Mouse (Mus musculus): Measurements from ENCODE around the gene Smim20. TPM values are rescaled to one million over a fixed set of nuclear protein-coding genes. Genes with fewer than 3 reads are reported as not detected.

The Smim20 gene
- polyA plus RNA-seq, 1 experiment from 2014 or later: 47.5 TPM

GRCm38 (mm10) chr5:53269799-53270198 is 2.9 kb downstream of the Smim20 start:
- no peak overlapping the region for H3K9ac ChIP-seq
- H3K4me3 ChIP-seq: no peak overlapping the region

GRCm38 (mm10) chr5:53270947-53271711 is 4.2 kb downstream of the Smim20 start:
- H3K27ac ChIP-seq: 0 out of 2 replicates have a peak overlapping the region, but pooled peaks have one; percentile 10
- H3K36me3 ChIP-seq: peaks cover 18% of the 10 kb centered on the region; the same call in 1 of the 2 replicates
- peak overlapping the region; percentile 21 for H3K4me2 ChIP-seq
- no peaks in the 10 kb centered on the region for H3K9me3 ChIP-seq (replicated peaks)
- peaks cover 46% of the 10 kb centered on the region for H3K4me1 ChIP-seq
- no peak overlapping the region for H3K9ac ChIP-seq
- no peak overlapping the region for H3K4me3 ChIP-seq
- no peaks in the 10 kb centered on the region for H3K27me3 ChIP-seq (replicated peaks)
- no peak for ATAC-seq
- 53% methylated on average over 13 of the region's 13 CpGs for WGBS (ENCODE audit: insufficient replicate concordance)

More at GRCm38 (mm10) chr5:53269799-53270198, 2.9 kb downstream of the Smim20 start:
- Histone ChIP-seq H3K36me3 (peaks cover 18% of the 10 kb centered on the region; the same call in 1 of the 2 replicates), H3K4me2 (no peak overlapping the region), H3K27ac (no peak overlapping the region), H3K4me1 (peaks cover 46% of the 10 kb centered on the region), H3K9me3 (replicated peaks) (no peaks in the 10 kb centered on the region), H3K27me3 (replicated peaks) (no peaks in the 10 kb centered on the region)
- no peak for ATAC-seq
- 83% methylated on average over 5 of the region's 5 CpGs for WGBS (ENCODE audit: insufficient replicate concordance)

- ATAC-seq: no peak
- no peak overlapping the region for H3K9ac ChIP-seq
- peaks cover 35% of the 10 kb centered on the region for H3K4me1 ChIP-seq
- H3K9me3 ChIP-seq (replicated peaks): no peaks in the 10 kb centered on the region
- H3K4me2 ChIP-seq: no peak overlapping the region
- H3K36me3 ChIP-seq: peaks cover 25% of the 10 kb centered on the region
- no peak overlapping the region for H3K27ac ChIP-seq
- H3K4me3 ChIP-seq: no peak overlapping the region
- 76% methylated on average over 4 of the region's 4 CpGs for WGBS (ENCODE audit: insufficient replicate concordance)
- H3K27me3 ChIP-seq (replicated peaks): no peaks in the 10 kb centered on the region
Measured at GRCm38 (mm10) chr5:53272626-53273025, 5.7 kb downstream of the Smim20 start.

GRCm38 (mm10) chr5:53273699-53274430 is 7.0 kb downstream of the Smim20 start:
- Histone ChIP-seq H3K36me3 (peaks cover 36% of the 10 kb centered on the region), H3K9ac (no peak overlapping the region), H3K4me2 (no peak overlapping the region), H3K27ac (no peak overlapping the region), H3K27me3 (replicated peaks) (no peaks in the 10 kb centered on the region), H3K4me1 (peaks cover 24% of the 10 kb centered on the region), H3K9me3 (replicated peaks) (no peaks in the 10 kb centered on the region), H3K4me3 (no peak overlapping the region)
- ATAC-seq: no peak
- 86% methylated on average over 5 of the region's 5 CpGs for WGBS (ENCODE audit: insufficient replicate concordance)

DNA sequence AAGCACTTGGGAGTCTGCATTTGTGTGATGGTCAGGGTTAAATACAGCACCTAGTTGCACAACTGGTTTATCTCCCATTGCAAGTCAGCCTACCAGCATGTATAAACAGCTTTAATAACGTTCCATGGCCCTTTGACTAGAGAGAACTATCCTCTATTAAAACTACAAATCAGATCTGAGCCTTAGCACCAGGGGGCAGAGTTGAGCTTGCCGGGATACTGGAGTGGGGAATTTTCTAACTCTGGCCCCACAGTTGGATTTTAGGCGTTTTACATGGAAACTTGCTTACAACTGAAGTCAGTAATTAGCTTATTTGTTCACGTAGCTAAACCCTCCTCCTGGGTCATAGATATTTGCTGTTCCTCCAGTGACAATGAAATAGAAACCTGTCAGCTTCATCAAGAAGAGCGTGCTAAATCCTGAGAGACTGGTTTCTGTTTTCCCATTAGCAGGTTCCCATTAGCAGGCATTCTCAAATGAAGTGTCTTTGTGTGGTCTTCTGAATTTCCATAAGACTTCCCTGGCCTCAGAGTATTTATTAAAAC is 8.0 kb downstream of the Smim20 start:
- no peak overlapping the region for H3K9ac ChIP-seq
- H3K36me3 ChIP-seq: peaks cover 44% of the 10 kb centered on the region
- no peak for ATAC-seq
- H3K4me1 ChIP-seq: peaks cover 17% of the 10 kb centered on the region
- no peaks in the 10 kb centered on the region for H3K9me3 ChIP-seq (replicated peaks)
- no peaks in the 10 kb centered on the region for H3K27me3 ChIP-seq (replicated peaks)
- H3K4me3 ChIP-seq: no peak overlapping the region
- no peak overlapping the region for H3K4me2 ChIP-seq
- no peak overlapping the region for H3K27ac ChIP-seq
- WGBS (ENCODE audit: insufficient replicate concordance): 61% methylated on average over 5 of the region's 5 CpGs

DNA sequence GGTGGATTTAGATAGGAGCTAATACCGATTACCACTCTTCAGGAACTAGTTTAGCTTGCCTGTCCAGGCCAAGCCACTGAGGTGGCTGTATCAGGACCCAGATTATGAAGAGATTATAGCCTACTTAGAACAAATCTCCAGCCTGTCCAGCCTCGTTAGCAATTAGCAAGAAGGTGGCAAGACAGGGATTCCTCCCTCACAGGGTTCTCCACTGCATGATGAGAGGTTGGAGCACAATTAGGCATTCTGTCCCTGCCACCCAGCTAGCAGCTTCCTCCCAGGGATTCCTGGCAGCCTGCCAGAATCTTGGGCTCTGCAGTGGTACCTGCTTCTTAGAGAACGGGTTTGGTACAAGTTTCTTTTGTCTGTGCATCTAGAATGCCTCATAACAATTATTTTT is 8.5 kb downstream of the Smim20 start:
- H3K4me1 ChIP-seq: peaks cover 14% of the 10 kb centered on the region

GRCm38 (mm10) chr5:53276470-53277022 is 9.7 kb downstream of the Smim20 start:
- no peak overlapping the region for H3K27ac ChIP-seq
- WGBS (ENCODE audit: insufficient replicate concordance): 78% methylated on average over 5 of the region's 5 CpGs
- H3K4me1 ChIP-seq: peaks cover 2% of the 10 kb centered on the region
- no peak overlapping the region for H3K9ac ChIP-seq
- no peak overlapping the region for H3K4me2 ChIP-seq
- peaks cover 42% of the 10 kb centered on the region for H3K36me3 ChIP-seq
- no peaks in the 10 kb centered on the region for H3K27me3 ChIP-seq (replicated peaks)
- H3K9me3 ChIP-seq (replicated peaks): no peaks in the 10 kb centered on the region
- no peak overlapping the region for H3K4me3 ChIP-seq
- no peak for ATAC-seq

More for the DNA sequence above, 8.5 kb downstream of the Smim20 start:
- Histone ChIP-seq H3K9ac (no peak overlapping the region), H3K4me3 (no peak overlapping the region), H3K27ac (no peak overlapping the region), H3K9me3 (replicated peaks) (no peaks in the 10 kb centered on the region), H3K36me3 (peaks cover 45% of the 10 kb centered on the region), H3K27me3 (replicated peaks) (no peaks in the 10 kb centered on the region), H3K4me2 (no peak overlapping the region)
- no peak for ATAC-seq
- WGBS (ENCODE audit: insufficient replicate concordance): 71% methylated on average over 3 of the region's 3 CpGs

- H3K9ac ChIP-seq: no peak overlapping the region
- ATAC-seq: no peak
- H3K36me3 ChIP-seq: peaks cover 38% of the 10 kb centered on the region
- H3K4me2 ChIP-seq: no peak overlapping the region
- H3K4me1 ChIP-seq: no peaks in the 10 kb centered on the region
- H3K27ac ChIP-seq: no peak overlapping the region
- H3K4me3 ChIP-seq: no peak overlapping the region
- no peaks in the 10 kb centered on the region for H3K27me3 ChIP-seq (replicated peaks)
- WGBS (ENCODE audit: insufficient replicate concordance): 69% methylated on average over 4 of the region's 4 CpGs
- H3K9me3 ChIP-seq (replicated peaks): no peaks in the 10 kb centered on the region
Measured at GRCm38 (mm10) chr5:53277716-53278263, 10.9 kb downstream of the Smim20 start.

DNA sequence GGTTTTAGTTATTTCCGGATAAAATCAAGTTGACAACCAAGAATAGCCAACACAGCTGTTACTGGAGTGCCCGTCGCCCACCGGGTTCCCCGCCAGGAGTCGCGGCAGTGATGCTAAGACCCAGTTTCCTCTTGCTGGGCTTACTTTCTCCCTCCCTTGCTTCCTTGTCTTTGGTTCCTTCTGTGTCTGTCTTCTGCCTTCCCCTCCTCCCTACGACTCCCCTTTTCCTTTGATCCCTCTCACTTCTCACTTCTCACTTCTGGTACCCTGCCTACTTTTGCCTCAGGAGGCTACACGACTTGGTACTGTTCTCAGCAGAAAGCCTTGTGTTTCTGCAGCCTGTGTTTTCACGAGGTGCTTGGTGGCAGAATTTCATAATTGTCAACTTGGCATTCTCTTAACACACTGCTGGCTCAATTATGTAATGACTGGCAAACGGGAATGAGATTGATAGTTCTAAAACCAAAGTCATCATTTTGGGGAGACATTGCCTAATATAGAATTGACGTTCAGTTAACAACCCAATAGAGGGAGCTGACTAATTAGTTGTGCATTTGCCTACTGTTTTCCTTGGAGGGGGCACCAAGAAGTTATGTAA is 12.4 kb downstream of the Smim20 start:
- WGBS (ENCODE audit: insufficient replicate concordance): 71% methylated on average over 12 of the region's 12 CpGs
- Histone ChIP-seq H3K4me3 (no peak overlapping the region), H3K4me1 (no peaks in the 10 kb centered on the region), H3K9ac (no peak overlapping the region), H3K4me2 (no peak overlapping the region), H3K27me3 (replicated peaks) (no peaks in the 10 kb centered on the region), H3K36me3 (peaks cover 27% of the 10 kb centered on the region), H3K27ac (no peak overlapping the region), H3K9me3 (replicated peaks) (no peaks in the 10 kb centered on the region)
- ATAC-seq: no peak

DNA sequence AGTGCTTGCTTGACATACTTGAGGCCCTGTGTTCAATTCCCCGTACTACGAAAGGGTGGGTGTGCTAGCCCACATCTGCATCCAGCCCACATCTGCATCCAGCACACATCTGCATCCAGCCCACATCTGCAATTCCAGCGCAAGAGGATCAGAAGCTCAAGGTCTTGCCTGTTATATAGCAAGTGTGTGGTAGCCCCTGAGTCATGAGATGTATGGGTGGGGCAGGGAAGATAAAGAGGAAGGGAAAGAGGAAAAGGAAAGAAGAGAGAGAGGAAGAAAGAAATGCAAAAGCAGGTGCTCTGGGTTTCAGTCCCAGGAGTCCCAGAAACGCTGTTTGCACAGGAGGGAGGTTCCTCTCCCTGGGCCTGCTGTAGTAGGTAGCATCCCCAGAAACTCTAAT is 15.6 kb downstream of the Smim20 start:
- no peak overlapping the region for H3K9ac ChIP-seq
- H3K36me3 ChIP-seq: peaks cover 22% of the 10 kb centered on the region
- H3K4me3 ChIP-seq: no peak overlapping the region
- no peaks in the 10 kb centered on the region for H3K9me3 ChIP-seq (replicated peaks)
- no peaks in the 10 kb centered on the region for H3K4me1 ChIP-seq
- H3K27me3 ChIP-seq (replicated peaks): no peaks in the 10 kb centered on the region
- H3K27ac ChIP-seq: no peak overlapping the region
- no peak for ATAC-seq
- WGBS (ENCODE audit: insufficient replicate concordance): 71% methylated on average over 4 of the region's 4 CpGs
- H3K4me2 ChIP-seq: no peak overlapping the region

- no peaks in the 10 kb centered on the region for H3K27me3 ChIP-seq (replicated peaks)
- H3K9me3 ChIP-seq (replicated peaks): no peaks in the 10 kb centered on the region
- H3K27ac ChIP-seq: no peak overlapping the region
- no peak for ATAC-seq
- 80% methylated on average over 2 of the region's 2 CpGs for WGBS (ENCODE audit: insufficient replicate concordance)
- H3K36me3 ChIP-seq: no peaks in the 10 kb centered on the region
- H3K4me1 ChIP-seq: no peaks in the 10 kb centered on the region
- H3K4me3 ChIP-seq: no peak overlapping the region
- H3K4me2 ChIP-seq: no peak overlapping the region
- H3K9ac ChIP-seq: no peak overlapping the region
Measured at GRCm38 (mm10) chr5:53286406-53286805, 19.5 kb downstream of the Smim20 start.

Data from liver, embryonic 12.5 days (tissue).